Mouse (Mus musculus): ENCODE measurements around the gene Srpk3. TPM values are rescaled to one million over a fixed set of nuclear protein-coding genes. Genes with fewer than 3 reads are reported as not detected.

The Srpk3 gene
- polyA plus RNA-seq, 1 experiment from 2014 or later, result 2.7 TPM

DNA sequence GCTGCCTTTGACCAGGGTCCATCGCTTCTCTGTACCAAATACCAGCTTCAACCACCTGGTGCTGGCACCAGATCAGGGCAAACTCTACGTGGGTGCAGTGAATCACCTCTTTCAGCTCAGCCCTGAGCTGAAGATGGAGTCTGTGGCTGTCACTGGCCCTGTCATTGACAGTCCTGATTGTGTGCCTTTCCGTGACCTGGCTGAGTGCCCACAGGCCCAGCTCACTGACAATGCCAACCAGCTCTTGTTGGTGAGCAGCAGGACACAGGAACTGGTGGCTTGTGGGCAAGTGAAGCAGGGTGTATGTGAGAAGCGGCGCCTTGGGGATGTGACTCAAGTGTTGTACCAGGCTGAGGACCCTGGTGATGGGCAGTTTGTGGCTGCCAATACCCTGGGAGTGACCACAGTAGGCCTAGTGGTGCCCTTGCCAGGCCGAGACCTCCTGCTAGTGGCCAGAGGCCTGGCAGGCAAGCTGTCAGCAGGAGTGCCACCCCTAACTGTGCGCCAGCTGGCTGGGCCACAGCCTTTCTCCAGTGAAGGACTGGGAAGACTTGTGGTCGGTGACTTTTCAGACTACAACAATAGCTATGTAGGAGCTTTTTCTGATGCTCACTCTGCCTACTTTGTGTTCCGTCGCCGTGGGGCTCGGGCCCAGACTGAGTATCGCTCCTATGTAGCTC lies 15.5 kb upstream of the Srpk3 start:
- no peak overlapping the region for H3K4me2 ChIP-seq (replicated peaks; ENCODE audit: low read depth, low read length)
- no peak overlapping the region for H3K27ac ChIP-seq (ENCODE audit: low read length)
- no peak overlapping the region for H3K4me3 ChIP-seq (ENCODE audit: low read depth, low read length)
- WGBS, result 89% methylated on average over 13 of the region's 13 CpGs
- no peak overlapping the region for H3K9ac ChIP-seq (replicated peaks; ENCODE audit: low read depth, low read length)
- H3K36me3 ChIP-seq (ENCODE audit: control insufficient read depth, insufficient read depth, low read length), result no peaks in the 10 kb centered on the region
- ATAC-seq (ENCODE audit: insufficient number of reproducible peaks, insufficient read depth, low FRiP score, low read depth), result no peak
- no peaks in the 10 kb centered on the region for H3K9me3 ChIP-seq (ENCODE audit: control insufficient read depth, low read depth, low read length)
- no peaks in the 10 kb centered on the region for H3K4me1 ChIP-seq (ENCODE audit: control insufficient read depth, insufficient read depth, low read length)
- H3K27me3 ChIP-seq (ENCODE audit: control insufficient read depth, insufficient read depth, low read length), result no peaks in the 10 kb centered on the region

GRCm38 (mm10) chrX:73765311-73765710 lies 8.9 kb upstream of the Srpk3 start:
- H3K9ac ChIP-seq (replicated peaks; ENCODE audit: low read depth, low read length), result no peak overlapping the region
- H3K36me3 ChIP-seq (ENCODE audit: control insufficient read depth, insufficient read depth, low read length), result no peaks in the 10 kb centered on the region
- H3K9me3 ChIP-seq (ENCODE audit: control insufficient read depth, low read depth, low read length), result no peaks in the 10 kb centered on the region
- ATAC-seq (ENCODE audit: insufficient number of reproducible peaks, insufficient read depth, low FRiP score, low read depth), result no peak
- H3K4me3 ChIP-seq (ENCODE audit: low read depth, low read length), result no peak overlapping the region
- H3K27me3 ChIP-seq (ENCODE audit: control insufficient read depth, insufficient read depth, low read length), result no peaks in the 10 kb centered on the region
- 79% methylated on average over 1 of the region's 1 CpGs for WGBS
- H3K4me2 ChIP-seq (replicated peaks; ENCODE audit: low read depth, low read length), result no peak overlapping the region
- H3K4me1 ChIP-seq (ENCODE audit: control insufficient read depth, insufficient read depth, low read length), result no peaks in the 10 kb centered on the region
- no peak overlapping the region for H3K27ac ChIP-seq (ENCODE audit: low read length)

DNA sequence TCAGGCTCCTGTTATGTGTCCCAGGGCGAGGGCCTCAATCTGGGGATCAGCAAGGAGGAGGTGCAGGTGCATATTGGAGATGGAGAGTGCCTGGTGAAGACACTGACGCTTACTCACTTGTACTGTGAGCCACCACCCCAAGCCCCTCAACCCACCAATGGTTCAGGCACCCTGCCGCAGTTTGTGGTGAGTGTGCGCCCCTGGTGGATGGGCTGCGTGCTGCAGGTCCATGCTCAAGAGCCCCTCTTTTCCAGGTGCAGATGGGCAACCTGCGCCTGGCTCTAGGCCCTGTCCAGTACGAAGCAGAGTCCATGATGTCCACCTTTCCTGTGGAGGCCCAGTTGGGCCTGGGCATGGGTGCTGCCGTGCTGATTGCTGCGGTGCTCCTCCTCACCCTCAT lies 6.9 kb upstream of the Srpk3 start:
- ATAC-seq (ENCODE audit: insufficient number of reproducible peaks, insufficient read depth, low FRiP score, low read depth), result no peak
- Histone ChIP-seq H3K4me3 (ENCODE audit: low read depth, low read length) (no peak overlapping the region), H3K9me3 (ENCODE audit: control insufficient read depth, low read depth, low read length) (no peaks in the 10 kb centered on the region), H3K27me3 (ENCODE audit: control insufficient read depth, insufficient read depth, low read length) (no peaks in the 10 kb centered on the region), H3K4me1 (ENCODE audit: control insufficient read depth, insufficient read depth, low read length) (no peaks in the 10 kb centered on the region), H3K9ac (replicated peaks; ENCODE audit: low read depth, low read length) (no peak overlapping the region), H3K27ac (ENCODE audit: low read length) (no peak overlapping the region), H3K36me3 (ENCODE audit: control insufficient read depth, insufficient read depth, low read length) (no peaks in the 10 kb centered on the region), H3K4me2 (replicated peaks; ENCODE audit: low read depth, low read length) (no peak overlapping the region)
- WGBS, result 62% methylated on average over 9 of the region's 9 CpGs

GRCm38 (mm10) chrX:73774802-73775483 lies 738 bp downstream of the Srpk3 start:
- no peaks in the 10 kb centered on the region for H3K9me3 ChIP-seq (ENCODE audit: control insufficient read depth, low read depth, low read length)
- WGBS, result 64% methylated on average over 10 of the region's 10 CpGs
- H3K4me3 ChIP-seq (ENCODE audit: low read depth, low read length), result no peak overlapping the region
- peak overlapping the region; percentile 27; the same call in 1 of the 2 replicates for H3K27ac ChIP-seq (ENCODE audit: low read length)
- no peaks in the 10 kb centered on the region for H3K27me3 ChIP-seq (ENCODE audit: control insufficient read depth, insufficient read depth, low read length)
- H3K9ac ChIP-seq (replicated peaks; ENCODE audit: low read depth, low read length), result no peak overlapping the region
- H3K4me1 ChIP-seq (ENCODE audit: control insufficient read depth, insufficient read depth, low read length), result no peaks in the 10 kb centered on the region
- H3K4me2 ChIP-seq (replicated peaks; ENCODE audit: low read depth, low read length), result no peak overlapping the region
- ATAC-seq (ENCODE audit: insufficient number of reproducible peaks, insufficient read depth, low FRiP score, low read depth), result peak; percentile 86; the same call in 1 of the 2 replicates
- H3K36me3 ChIP-seq (ENCODE audit: control insufficient read depth, insufficient read depth, low read length), result peaks cover 12% of the 10 kb centered on the region; the same call in 1 of the 2 replicates

DNA sequence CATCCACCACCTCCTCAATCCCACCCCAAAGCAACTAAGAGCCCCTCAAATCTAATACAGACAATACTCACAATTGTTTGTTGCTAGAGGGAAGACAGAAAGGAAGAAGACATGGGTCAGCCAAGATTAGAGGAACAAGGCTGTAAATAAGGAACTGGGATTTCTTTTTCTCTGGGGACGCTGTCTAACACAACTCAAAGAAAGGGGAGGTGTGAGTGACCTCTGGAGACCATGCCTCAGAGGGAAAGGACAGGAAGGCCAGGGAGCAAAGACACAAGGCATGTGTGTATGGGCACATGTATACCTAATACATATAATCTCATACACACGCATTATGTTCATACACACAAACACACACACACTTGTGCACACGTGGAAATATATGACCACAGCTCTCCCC lies 8.0 kb downstream of the Srpk3 start:
- no peak for ATAC-seq (ENCODE audit: insufficient number of reproducible peaks, insufficient read depth, low FRiP score, low read depth)
- Histone ChIP-seq H3K9ac (replicated peaks; ENCODE audit: low read depth, low read length) (no peak overlapping the region), H3K9me3 (ENCODE audit: control insufficient read depth, low read depth, low read length) (no peaks in the 10 kb centered on the region), H3K4me2 (replicated peaks; ENCODE audit: low read depth, low read length) (no peak overlapping the region), H3K27me3 (ENCODE audit: control insufficient read depth, insufficient read depth, low read length) (no peaks in the 10 kb centered on the region), H3K4me1 (ENCODE audit: control insufficient read depth, insufficient read depth, low read length) (peaks cover 3% of the 10 kb centered on the region; the same call in 1 of the 2 replicates), H3K27ac (ENCODE audit: low read length) (no peak overlapping the region), H3K4me3 (ENCODE audit: low read depth, low read length) (no peak overlapping the region), H3K36me3 (ENCODE audit: control insufficient read depth, insufficient read depth, low read length) (peaks cover 14% of the 10 kb centered on the region)
- 81% methylated on average over 3 of the region's 3 CpGs for WGBS

DNA sequence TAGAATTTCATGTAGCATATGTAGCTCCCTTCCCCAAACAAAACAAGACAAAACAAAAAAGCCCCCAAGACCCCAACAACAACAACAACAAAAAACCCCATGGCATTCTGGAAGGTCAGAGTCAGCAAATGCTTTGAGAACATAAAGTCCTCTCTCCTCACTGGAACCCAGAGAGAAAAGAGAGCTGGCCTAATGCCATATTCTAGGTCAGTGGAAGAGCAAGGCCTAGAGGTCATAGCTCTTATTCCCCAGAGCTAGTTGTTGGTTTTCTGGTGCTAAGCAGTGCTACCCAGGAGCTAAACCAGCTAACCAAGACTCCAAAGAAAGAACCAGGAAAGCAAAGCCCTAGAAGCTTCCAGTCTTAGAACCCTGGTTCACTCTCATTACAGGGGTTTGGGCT lies 11.5 kb downstream of the Srpk3 start:
- H3K4me1 ChIP-seq (ENCODE audit: control insufficient read depth, insufficient read depth, low read length), result peaks cover 3% of the 10 kb centered on the region; the same call in 1 of the 2 replicates
- H3K4me2 ChIP-seq (replicated peaks; ENCODE audit: low read depth, low read length), result peak overlapping the region; percentile 49
- peak overlapping the region; percentile 54 for H3K4me3 ChIP-seq (ENCODE audit: low read depth, low read length)
- H3K9me3 ChIP-seq (ENCODE audit: control insufficient read depth, low read depth, low read length), result no peaks in the 10 kb centered on the region
- H3K36me3 ChIP-seq (ENCODE audit: control insufficient read depth, insufficient read depth, low read length), result peaks cover 2% of the 10 kb centered on the region
- H3K27me3 ChIP-seq (ENCODE audit: control insufficient read depth, insufficient read depth, low read length), result no peaks in the 10 kb centered on the region
- peak overlapping the region; percentile 81; the same call in 1 of the 2 replicates for H3K27ac ChIP-seq (ENCODE audit: low read length)
- no peak for ATAC-seq (ENCODE audit: insufficient number of reproducible peaks, insufficient read depth, low FRiP score, low read depth)
- H3K9ac ChIP-seq (replicated peaks; ENCODE audit: low read depth, low read length), result peak overlapping the region; percentile 45

DNA sequence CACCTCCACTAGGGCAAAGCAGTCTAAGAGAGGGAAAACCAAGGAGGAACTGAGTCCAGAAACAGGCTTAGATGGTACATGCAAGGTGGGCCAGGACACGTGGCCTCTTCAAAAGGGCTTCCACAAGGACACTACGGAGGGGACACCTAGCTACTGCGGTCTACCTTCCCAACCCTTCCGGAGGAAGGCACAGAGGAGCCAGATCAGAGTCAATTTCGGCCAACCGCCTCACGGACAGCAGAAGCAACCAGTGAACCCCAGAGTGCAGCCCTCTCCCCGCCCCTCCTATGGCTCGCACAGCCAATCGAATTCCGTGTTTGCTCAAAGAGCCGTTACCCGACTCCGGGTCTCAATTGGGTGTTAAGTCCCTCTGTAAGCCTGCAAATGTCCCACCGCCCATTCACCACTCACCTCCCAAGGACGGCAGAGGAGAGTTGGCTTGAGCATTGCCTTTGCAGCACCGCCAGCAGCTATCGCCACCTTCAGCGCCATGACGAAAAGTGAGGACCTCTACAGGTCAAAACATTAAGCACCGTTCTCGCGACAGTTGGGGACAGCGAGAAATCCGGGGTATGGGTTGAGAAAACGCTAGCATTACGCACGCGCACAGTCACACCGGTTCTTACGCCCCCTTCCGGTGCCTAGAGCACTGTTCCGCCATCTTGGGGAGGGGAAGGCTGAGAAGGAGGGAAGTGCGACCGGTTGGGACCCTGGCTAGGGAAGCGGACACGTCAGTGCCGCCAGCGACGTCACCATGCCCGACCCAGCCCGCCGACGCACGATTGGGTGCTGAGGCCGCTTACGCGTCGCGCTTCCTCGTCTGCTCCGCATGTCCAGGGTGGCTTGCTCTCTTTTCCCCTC lies 12.4 kb downstream of the Srpk3 start, which contains the start of the genes Idh3g and Ssr4:
TSS of gene Idh3g (minus strand) at position 534 of the 861 bp plus-strand sequence.
TSS of gene Ssr4 (plus strand) at position 665 of the 861 bp plus-strand sequence.
- H3K9me3 ChIP-seq (ENCODE audit: control insufficient read depth, low read depth, low read length), result no peaks in the 10 kb centered on the region
- no peaks in the 10 kb centered on the region; the same call in 1 of the 2 replicates for H3K36me3 ChIP-seq (ENCODE audit: control insufficient read depth, insufficient read depth, low read length)
- H3K4me1 ChIP-seq (ENCODE audit: control insufficient read depth, insufficient read depth, low read length), result peaks cover 3% of the 10 kb centered on the region; the same call in 1 of the 2 replicates
- 15% methylated on average over 46 of the region's 52 CpGs for WGBS
- ATAC-seq (ENCODE audit: insufficient number of reproducible peaks, insufficient read depth, low FRiP score, low read depth), result peak; percentile 95
- peak within 1 kb of the TSS; percentile 49 for H3K4me2 ChIP-seq (replicated peaks; ENCODE audit: low read depth, low read length)
- peak within 1 kb of the TSS; percentile 81; the same call in 1 of the 2 replicates for H3K27ac ChIP-seq (ENCODE audit: low read length)
- peak within 1 kb of the TSS; percentile 65 for H3K9ac ChIP-seq (replicated peaks; ENCODE audit: low read depth, low read length)
- no peaks in the 10 kb centered on the region for H3K27me3 ChIP-seq (ENCODE audit: control insufficient read depth, insufficient read depth, low read length)
- peak within 1 kb of the TSS; percentile 54 for H3K4me3 ChIP-seq (ENCODE audit: low read depth, low read length)

GRCm38 (mm10) chrX:73787225-73787558 lies 13.0 kb downstream of the Srpk3 start:
- no peak for ATAC-seq (ENCODE audit: insufficient number of reproducible peaks, insufficient read depth, low FRiP score, low read depth)
- Histone ChIP-seq H3K4me3 (ENCODE audit: low read depth, low read length) (peak overlapping the region; percentile 54), H3K4me2 (replicated peaks; ENCODE audit: low read depth, low read length) (peak overlapping the region; percentile 49), H3K27me3 (ENCODE audit: control insufficient read depth, insufficient read depth, low read length) (no peaks in the 10 kb centered on the region), H3K9me3 (ENCODE audit: control insufficient read depth, low read depth, low read length) (no peaks in the 10 kb centered on the region), H3K9ac (replicated peaks; ENCODE audit: low read depth, low read length) (peak overlapping the region; percentile 65), H3K4me1 (ENCODE audit: control insufficient read depth, insufficient read depth, low read length) (peaks cover 3% of the 10 kb centered on the region; the same call in 1 of the 2 replicates), H3K27ac (ENCODE audit: low read length) (peak overlapping the region; percentile 75; the same call in 1 of the 2 replicates), H3K36me3 (ENCODE audit: control insufficient read depth, insufficient read depth, low read length) (no peaks in the 10 kb centered on the region; the same call in 1 of the 2 replicates)
- WGBS, result 20% methylated on average over 21 of the region's 22 CpGs
